Mouse (Mus musculus): ENCODE measurements around the gene Hlcs. TPM values are rescaled to one million over a fixed set of nuclear protein-coding genes. Genes with fewer than 3 reads are reported as not detected.

Hlcs gene
- polyA plus RNA-seq, 1 experiment from 2014 or later = 8.0 TPM

DNA sequence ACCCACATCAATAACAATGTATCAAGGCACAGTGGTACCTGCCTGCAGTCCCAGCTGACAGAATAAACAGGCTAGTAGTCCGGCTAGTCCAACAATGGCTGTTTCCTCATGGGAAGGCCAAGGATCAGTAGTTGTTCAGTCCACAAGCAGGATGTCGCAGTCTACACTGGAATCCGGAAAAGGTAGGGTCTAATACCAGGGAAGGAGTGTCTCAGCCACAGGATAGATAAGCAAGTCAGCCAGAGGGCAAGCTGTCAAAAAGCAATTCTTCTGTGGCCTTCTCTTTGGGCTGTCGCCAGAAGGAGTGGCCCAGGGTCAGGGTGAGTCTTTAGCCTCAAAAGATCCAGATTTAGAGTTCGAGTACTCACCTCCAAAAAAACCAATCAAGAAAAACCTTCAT lies 4.4 kb upstream of the Hlcs start:
- ATAC-seq (ENCODE audit: low FRiP score) = no peak
- Histone ChIP-seq H3K9me3 (no peaks in the 10 kb centered on the region), H3K36me3 (no peaks in the 10 kb centered on the region), H3K27ac (no peak overlapping the region), H3K4me3 (no peak overlapping the region), H3K9ac (no peak overlapping the region), H3K4me2 (no peak overlapping the region), H3K4me1 (replicated peaks) (peaks cover 9% of the 10 kb centered on the region), H3K27me3 (0 out of 2 replicates have a peak, but pooled peaks cover 4% of the 10 kb centered on the region)
- 82% methylated on average over 5 of the region's 5 CpGs for WGBS

DNA sequence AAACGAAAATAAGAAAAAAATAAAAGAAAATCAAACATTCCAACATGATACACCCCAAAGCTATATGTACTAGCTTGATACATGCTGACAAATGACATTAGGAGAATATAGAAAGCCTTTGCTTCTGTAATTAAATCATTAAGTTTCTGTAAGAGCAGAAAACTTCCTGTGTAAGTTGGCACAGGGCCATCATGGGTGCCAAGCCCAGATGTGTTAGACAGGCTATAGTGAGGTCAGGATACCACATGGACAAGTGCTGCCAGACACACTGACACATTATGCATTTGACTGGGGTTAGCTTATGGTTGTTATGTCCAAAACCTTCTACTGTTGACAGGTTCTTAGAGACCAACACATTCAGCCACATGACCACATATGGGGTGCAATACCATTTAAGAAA lies 1.8 kb upstream of the Hlcs start:
- peaks cover 20% of the 10 kb centered on the region for H3K4me1 ChIP-seq (replicated peaks)
- no peak overlapping the region for H3K4me3 ChIP-seq
- H3K9me3 ChIP-seq = no peaks in the 10 kb centered on the region
- H3K27ac ChIP-seq = no peak overlapping the region
- no peaks in the 10 kb centered on the region for H3K36me3 ChIP-seq
- no peak overlapping the region for H3K9ac ChIP-seq
- 60% methylated on average over 1 of the region's 1 CpGs for WGBS
- H3K27me3 ChIP-seq = no peaks in the 10 kb centered on the region
- ATAC-seq (ENCODE audit: low FRiP score) = no peak
- H3K4me2 ChIP-seq = no peak overlapping the region

DNA sequence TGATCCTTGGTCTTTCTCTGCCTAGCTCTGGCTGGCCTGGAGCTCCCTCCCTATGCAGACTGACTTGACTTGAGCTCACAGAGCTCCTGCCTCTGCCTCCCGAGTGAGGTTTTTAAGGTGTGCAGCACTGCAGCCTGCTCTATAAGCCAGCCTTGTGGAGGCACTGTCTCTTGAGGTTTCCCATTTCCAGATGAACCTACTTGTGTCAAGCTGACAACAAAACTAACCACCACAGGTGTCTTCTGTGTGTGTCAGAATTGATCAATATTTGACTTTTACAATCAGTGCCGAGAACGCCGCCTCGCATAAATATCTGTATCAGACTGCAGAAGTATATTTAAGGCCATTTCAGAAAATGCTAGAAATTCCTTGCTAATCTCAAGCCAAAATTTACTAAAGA lies 1.3 kb upstream of the Hlcs start:
- ATAC-seq (ENCODE audit: low FRiP score) = no peak
- no peaks in the 10 kb centered on the region for H3K9me3 ChIP-seq
- H3K4me2 ChIP-seq = no peak overlapping the region
- no peak overlapping the region for H3K4me3 ChIP-seq
- WGBS = 87% methylated on average over 5 of the region's 5 CpGs
- H3K36me3 ChIP-seq = no peaks in the 10 kb centered on the region
- peak overlapping the region; percentile 99 for H3K27ac ChIP-seq
- no peaks in the 10 kb centered on the region for H3K27me3 ChIP-seq
- peaks cover 20% of the 10 kb centered on the region for H3K4me1 ChIP-seq (replicated peaks)
- H3K9ac ChIP-seq = no peak overlapping the region

DNA sequence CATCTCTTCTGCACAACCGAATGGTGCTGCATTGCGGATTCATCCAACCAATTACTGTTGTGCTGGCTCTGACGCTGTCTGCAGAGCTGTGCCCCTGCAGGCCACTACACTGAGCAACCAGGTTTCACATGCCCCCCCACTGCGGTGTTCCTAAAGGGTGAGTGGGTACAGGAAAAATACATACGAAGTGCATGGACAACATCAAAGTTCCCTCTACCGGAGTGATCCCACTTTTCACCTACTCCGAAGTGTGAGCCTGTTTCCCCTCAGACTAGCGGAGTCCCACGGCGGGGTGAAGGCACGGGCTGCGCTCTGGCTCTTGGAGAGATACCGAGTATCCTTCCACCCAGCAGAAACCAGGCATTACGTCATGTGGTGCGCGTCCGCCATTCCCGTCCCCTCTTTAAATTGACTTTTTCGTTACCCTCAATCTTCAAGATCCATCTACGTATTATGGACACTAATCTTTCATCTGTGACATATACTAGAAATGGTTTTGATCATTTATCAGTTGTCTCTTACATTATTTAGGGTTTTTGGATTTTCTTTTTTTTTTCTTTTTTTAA lies 625 bp downstream of the Hlcs start:
- Histone ChIP-seq H3K4me1 (replicated peaks) (peaks cover 25% of the 10 kb centered on the region), H3K4me2 (peak overlapping the region; percentile 68), H3K9me3 (no peaks in the 10 kb centered on the region), H3K27ac (peak overlapping the region; percentile 99), H3K27me3 (no peaks in the 10 kb centered on the region), H3K36me3 (no peaks in the 10 kb centered on the region), H3K4me3 (peak overlapping the region; percentile 60), H3K9ac (peak overlapping the region; percentile 87)
- under 1% methylated on average over 20 of the region's 20 CpGs for WGBS
- ATAC-seq (ENCODE audit: low FRiP score) = peak; percentile 89

DNA sequence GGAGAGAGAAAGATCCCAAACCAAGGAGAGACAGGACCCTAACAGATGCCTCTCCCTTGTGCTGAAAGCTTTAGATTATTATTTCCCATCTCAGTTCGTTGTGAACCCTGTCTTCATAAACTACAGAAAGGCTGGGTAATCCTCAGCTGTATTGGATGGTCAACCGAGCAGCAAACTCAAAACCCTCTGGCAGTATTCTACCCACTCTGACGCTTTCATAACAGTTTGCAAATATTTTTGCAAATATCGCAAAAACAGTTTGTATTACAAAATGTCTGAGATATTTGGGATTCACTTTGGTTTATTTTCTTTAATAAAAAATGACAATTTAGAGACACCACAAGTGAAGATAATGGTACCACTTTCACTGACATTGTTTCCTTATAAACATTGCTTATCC lies 1.4 kb downstream of the Hlcs start:
- peak overlapping the region; percentile 60 for H3K4me3 ChIP-seq
- H3K9ac ChIP-seq = peak overlapping the region; percentile 87
- H3K27ac ChIP-seq = peak overlapping the region; percentile 99
- no peaks in the 10 kb centered on the region for H3K9me3 ChIP-seq
- H3K4me2 ChIP-seq = peak overlapping the region; percentile 68
- no peaks in the 10 kb centered on the region for H3K36me3 ChIP-seq
- no peak for ATAC-seq (ENCODE audit: low FRiP score)
- H3K4me1 ChIP-seq (replicated peaks) = peaks cover 32% of the 10 kb centered on the region
- WGBS = 76% methylated on average over 4 of the region's 4 CpGs
- H3K27me3 ChIP-seq = no peaks in the 10 kb centered on the region

DNA sequence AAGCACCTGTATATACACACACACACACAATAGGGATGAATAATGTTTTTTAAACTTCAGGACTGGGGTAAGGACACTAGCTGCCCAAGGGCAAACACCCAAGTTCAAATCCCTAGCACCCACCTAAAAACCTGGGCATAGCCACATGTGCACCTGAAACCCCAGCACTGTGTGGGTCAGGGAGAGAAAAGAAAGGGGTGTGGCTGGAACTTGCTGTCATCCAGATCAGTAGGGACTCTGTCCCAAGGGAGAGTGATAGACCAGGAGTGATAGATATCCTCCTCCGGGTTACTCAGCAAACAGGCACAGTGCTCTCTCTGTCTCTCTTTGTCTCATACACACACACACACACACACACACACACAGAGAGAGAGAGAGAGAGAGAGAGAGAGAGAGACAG lies 2.0 kb downstream of the Hlcs start:
- H3K4me3 ChIP-seq = 0 out of 2 replicates have a peak overlapping the region, but pooled peaks have one; percentile 60
- no peaks in the 10 kb centered on the region for H3K27me3 ChIP-seq
- peaks cover 32% of the 10 kb centered on the region for H3K4me1 ChIP-seq (replicated peaks)
- peak overlapping the region; percentile 68 for H3K4me2 ChIP-seq
- no peaks in the 10 kb centered on the region for H3K9me3 ChIP-seq
- no peak for ATAC-seq (ENCODE audit: low FRiP score)
- H3K9ac ChIP-seq = peak overlapping the region; percentile 55
- 50% methylated on average over 1 of the region's 1 CpGs for WGBS
- no peaks in the 10 kb centered on the region for H3K36me3 ChIP-seq
- H3K27ac ChIP-seq = peak overlapping the region; percentile 99

DNA sequence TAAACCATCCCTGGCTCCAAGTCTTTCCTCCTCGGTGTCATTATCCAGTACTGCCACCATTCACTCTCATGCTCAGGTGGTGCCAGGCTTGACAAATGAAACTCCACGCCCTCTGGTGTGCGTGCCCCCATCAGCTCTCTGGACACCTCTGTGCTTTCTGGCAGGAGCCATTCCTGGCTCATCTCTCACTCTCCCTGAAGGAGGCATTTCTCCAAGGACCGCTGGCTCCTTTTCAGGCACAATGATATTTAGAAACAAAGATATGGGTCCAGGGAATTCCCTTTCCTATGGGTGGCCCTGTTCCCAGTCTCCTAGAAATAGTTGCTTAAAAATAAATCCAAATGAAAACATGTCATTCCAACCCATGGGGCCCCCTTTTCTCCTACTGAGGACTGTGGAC lies 4.3 kb downstream of the Hlcs start:
- Histone ChIP-seq H3K4me1 (replicated peaks) (peaks cover 29% of the 10 kb centered on the region), H3K9ac (no peak overlapping the region), H3K9me3 (peaks cover 4% of the 10 kb centered on the region; the same call in 1 of the 2 replicates), H3K27ac (no peak overlapping the region), H3K4me3 (no peak overlapping the region), H3K4me2 (no peak overlapping the region), H3K36me3 (0 out of 2 replicates have a peak, but pooled peaks cover 4% of the 10 kb centered on the region), H3K27me3 (0 out of 2 replicates have a peak, but pooled peaks cover 4% of the 10 kb centered on the region)
- WGBS = 90% methylated on average over 4 of the region's 4 CpGs
- no peak for ATAC-seq (ENCODE audit: low FRiP score)

DNA sequence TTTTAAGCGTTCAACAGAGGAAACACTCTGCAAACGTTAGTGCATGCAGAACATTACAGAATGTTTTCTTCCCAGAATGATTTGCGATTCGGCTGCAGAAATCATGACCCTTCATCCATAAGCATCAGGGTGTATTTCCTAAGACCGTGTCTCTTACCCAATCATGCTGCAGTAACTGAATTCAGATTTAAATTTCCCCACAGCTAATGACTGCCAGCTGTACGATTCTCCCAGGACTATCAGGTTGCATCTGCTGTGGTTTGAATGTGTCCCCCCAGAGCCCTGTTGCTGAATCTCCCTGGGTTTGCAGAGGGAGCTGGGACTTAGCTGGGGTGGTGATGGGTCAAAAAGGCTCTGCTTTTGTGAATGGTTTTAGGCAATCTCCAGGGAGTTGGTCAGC lies 5.4 kb downstream of the Hlcs start:
- H3K27ac ChIP-seq = no peak overlapping the region
- H3K4me2 ChIP-seq = no peak overlapping the region
- peaks cover 29% of the 10 kb centered on the region for H3K4me1 ChIP-seq (replicated peaks)
- 0 out of 2 replicates have a peak, but pooled peaks cover 4% of the 10 kb centered on the region for H3K36me3 ChIP-seq
- H3K9me3 ChIP-seq = peaks cover 4% of the 10 kb centered on the region; the same call in 1 of the 2 replicates
- no peak for ATAC-seq (ENCODE audit: low FRiP score)
- no peak overlapping the region for H3K9ac ChIP-seq
- H3K27me3 ChIP-seq = 0 out of 2 replicates have a peak, but pooled peaks cover 5% of the 10 kb centered on the region
- no peak overlapping the region for H3K4me3 ChIP-seq
- WGBS = 42% methylated on average over 6 of the region's 6 CpGs

DNA sequence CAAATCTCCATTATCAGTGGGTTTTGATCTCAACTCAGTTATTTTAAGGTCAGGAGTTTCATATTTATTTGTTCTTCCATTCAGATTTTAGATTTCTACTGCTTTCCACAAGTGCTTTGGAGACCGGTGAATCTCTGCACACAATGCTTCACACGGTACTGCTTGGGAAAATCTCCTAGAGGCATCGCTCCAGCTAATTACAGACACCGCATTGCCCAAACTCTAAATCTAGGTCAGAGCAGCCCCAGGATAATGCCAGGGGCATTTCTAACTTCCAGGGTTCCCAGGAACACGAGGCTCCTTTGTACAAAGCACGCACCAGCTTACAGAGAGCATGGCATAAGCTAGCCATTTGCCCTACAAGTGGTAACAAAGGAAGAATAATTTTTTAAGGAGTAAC lies 5.8 kb downstream of the Hlcs start:
- peaks cover 4% of the 10 kb centered on the region; the same call in 1 of the 2 replicates for H3K9me3 ChIP-seq
- 0 out of 2 replicates have a peak overlapping the region, but pooled peaks have one; percentile 43 for H3K9ac ChIP-seq
- no peak overlapping the region for H3K27ac ChIP-seq
- no peak for ATAC-seq (ENCODE audit: low FRiP score)
- no peak overlapping the region for H3K4me2 ChIP-seq
- H3K27me3 ChIP-seq = 0 out of 2 replicates have a peak, but pooled peaks cover 5% of the 10 kb centered on the region
- 0 out of 2 replicates have a peak, but pooled peaks cover 4% of the 10 kb centered on the region for H3K36me3 ChIP-seq
- H3K4me3 ChIP-seq = no peak overlapping the region
- 43% methylated on average over 6 of the region's 6 CpGs for whole genome bisulfite sequencing
- peaks cover 33% of the 10 kb centered on the region for H3K4me1 ChIP-seq (replicated peaks)

DNA sequence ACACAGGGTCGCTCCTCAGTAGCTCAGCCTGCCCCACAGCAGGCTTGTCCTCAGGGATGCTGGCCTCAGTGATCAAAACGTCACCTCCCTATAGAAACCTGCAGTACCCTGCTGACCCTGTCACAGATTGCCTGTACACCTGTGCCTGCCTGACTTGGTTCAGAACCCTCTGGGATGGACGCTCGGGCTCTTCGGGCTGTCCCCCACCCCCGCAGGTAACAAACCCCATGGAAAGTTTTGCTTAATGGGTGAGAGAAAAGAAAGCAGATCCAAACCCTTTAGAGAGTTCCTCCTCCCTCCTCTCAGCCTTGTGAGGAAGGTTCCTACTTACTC lies 10.2 kb downstream of the Hlcs start:
- Histone ChIP-seq H3K4me1 (replicated peaks) (peaks cover 28% of the 10 kb centered on the region), H3K36me3 (0 out of 2 replicates have a peak, but pooled peaks cover 4% of the 10 kb centered on the region), H3K27me3 (0 out of 2 replicates have a peak, but pooled peaks cover 8% of the 10 kb centered on the region), H3K9me3 (peaks cover 4% of the 10 kb centered on the region; the same call in 1 of the 2 replicates), H3K4me3 (peak overlapping the region; percentile 28; the same call in 1 of the 2 replicates), H3K27ac (peak overlapping the region; percentile 70; the same call in 1 of the 2 replicates), H3K9ac (peak overlapping the region; percentile 70), H3K4me2 (peak overlapping the region; percentile 56)
- no peak for ATAC-seq (ENCODE audit: low FRiP score)
- 25% methylated on average over 6 of the region's 6 CpGs for WGBS

DNA sequence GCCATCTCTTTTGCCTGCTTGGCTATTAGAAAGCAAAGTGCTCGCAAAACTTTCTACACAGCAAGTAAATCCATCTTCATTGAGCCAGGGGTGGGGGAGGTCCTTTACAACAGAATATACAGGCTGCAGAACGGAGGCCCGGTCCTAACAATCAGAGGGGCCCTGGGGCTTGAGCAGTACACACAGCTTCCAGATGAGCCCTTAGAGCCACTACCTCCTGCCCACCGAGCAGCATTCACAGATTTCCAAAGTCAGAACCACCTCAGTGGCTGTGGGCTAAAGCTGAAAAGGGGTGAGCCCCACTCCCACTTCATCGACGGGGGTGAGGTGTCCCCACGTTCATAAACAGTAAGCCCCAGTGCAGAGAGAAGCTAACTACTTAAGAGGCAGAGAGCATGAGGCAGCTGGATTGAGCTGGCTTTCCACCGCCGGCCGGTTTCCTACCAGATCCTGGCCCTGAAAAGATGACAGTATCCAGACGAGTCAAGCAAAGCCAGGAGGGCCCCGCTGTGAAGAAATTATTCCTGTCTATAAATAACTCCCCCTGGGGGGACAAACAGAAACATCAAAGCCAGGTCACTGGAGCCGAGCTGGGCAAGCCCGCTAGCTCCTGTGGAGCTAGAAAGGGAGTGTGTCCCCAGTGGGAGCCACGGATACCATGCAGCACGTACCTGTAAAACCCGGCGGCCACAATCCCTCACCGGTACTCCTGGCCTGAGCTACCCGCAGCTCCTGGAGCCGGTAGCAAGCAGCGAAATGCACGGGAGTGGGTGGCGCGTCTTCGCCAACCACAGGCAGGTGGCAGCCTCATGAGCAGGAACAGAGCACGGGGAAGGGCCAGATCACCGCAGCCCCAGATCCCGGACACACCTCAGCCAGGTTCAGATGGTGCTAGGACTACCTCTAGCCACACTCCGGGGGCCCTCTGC lies 10.8 kb downstream of the Hlcs start:
- Histone ChIP-seq H3K36me3 (0 out of 2 replicates have a peak, but pooled peaks cover 4% of the 10 kb centered on the region), H3K9ac (peak overlapping the region; percentile 70), H3K27me3 (0 out of 2 replicates have a peak, but pooled peaks cover 8% of the 10 kb centered on the region), H3K4me2 (peak overlapping the region; percentile 56), H3K4me3 (peak overlapping the region; percentile 28), H3K9me3 (peaks cover 4% of the 10 kb centered on the region; the same call in 1 of the 2 replicates), H3K4me1 (replicated peaks) (peaks cover 21% of the 10 kb centered on the region), H3K27ac (peak overlapping the region; percentile 70)
- WGBS = 7% methylated on average over 30 of the region's 30 CpGs
- ATAC-seq (ENCODE audit: low FRiP score) = peak; percentile 79

DNA sequence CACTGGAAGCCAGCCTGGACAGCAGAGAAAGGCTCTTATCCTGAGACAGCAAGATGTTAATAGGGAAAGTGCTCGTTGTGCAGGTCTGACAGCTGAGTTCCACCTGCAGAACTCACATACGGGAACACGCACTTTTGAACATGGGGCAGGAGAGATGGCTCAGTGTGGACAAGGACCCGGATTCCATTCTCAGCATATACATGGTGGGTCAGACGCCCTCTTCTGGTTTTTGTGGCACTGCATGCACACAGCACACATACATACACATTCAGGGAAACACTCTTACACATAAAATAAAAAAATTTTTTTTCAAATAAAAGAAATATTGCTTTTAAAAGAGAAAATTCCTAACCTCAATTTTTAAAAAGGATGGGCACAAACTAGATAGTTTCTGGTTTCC lies 11.7 kb downstream of the Hlcs start:
- no peak overlapping the region for H3K4me3 ChIP-seq
- H3K9ac ChIP-seq = no peak overlapping the region
- H3K27me3 ChIP-seq = 0 out of 2 replicates have a peak, but pooled peaks cover 8% of the 10 kb centered on the region
- H3K4me1 ChIP-seq (replicated peaks) = peaks cover 16% of the 10 kb centered on the region
- 82% methylated on average over 5 of the region's 5 CpGs for WGBS
- H3K27ac ChIP-seq = no peak overlapping the region
- no peak overlapping the region; the same call in 1 of the 2 replicates for H3K4me2 ChIP-seq
- no peak for ATAC-seq (ENCODE audit: low FRiP score)
- 0 out of 2 replicates have a peak, but pooled peaks cover 4% of the 10 kb centered on the region for H3K36me3 ChIP-seq
- H3K9me3 ChIP-seq = peaks cover 4% of the 10 kb centered on the region; the same call in 1 of the 2 replicates
